Mouse (Mus musculus) common myeloid progenitor, adult 5-6 weeks (primary cell): Measurements from ENCODE around the gene Myl7. TPM values are rescaled to one million over a fixed set of nuclear protein-coding genes. Genes with fewer than 3 reads are reported as not detected.
"Not testable (repeated sequence)": the region's sequence is repeated elsewhere in the genome, so short reads cannot be mapped to it uniquely, and the experiment has no call there.

Experiments used
- ATAC-seq: replicated peaks from 2 replicates; pipeline ENCODE4 v1.8.0; 2016; ENCODE audit warnings: low read depth, mild to moderate bottlenecking, moderate TSS enrichment, inconsistent platforms; ENCODE audit not compliant: poor library complexity, severe bottlenecking
- total RNA-seq: library from RNA; stranded (forward); fragments of 200-1000, 187-1606 nt; gene quantifications from 2 replicates; pipeline ENCODE4 v1.2.3, GENCODE M21; 2017

The Myl7 gene
- not detected in 2 replicates for total RNA-seq

GRCm38 (mm10) chr11:5898531-5898930 is at the start of gene Myl7:
Myl7 (minus strand) TSS chr11:5898782.
- no peak for ATAC-seq

- no peak for ATAC-seq
Measured at GRCm38 (mm10) chr11:5947796-5948195, 49.2 kb upstream of the Myl7 start.

GRCm38 (mm10) chr11:5945096-5945495 is 46.5 kb upstream of the Myl7 start:
- no peak for ATAC-seq

- ATAC-seq: no peak
Measured at GRCm38 (mm10) chr11:5942966-5943365, 44.4 kb upstream of the Myl7 start.

GRCm38 (mm10) chr11:5934531-5934930 is 35.9 kb upstream of the Myl7 start:
- ATAC-seq: not testable (repeated sequence)

GRCm38 (mm10) chr11:5931947-5932346 is 33.4 kb upstream of the Myl7 start:
- not testable (repeated sequence) for ATAC-seq

GRCm38 (mm10) chr11:5930578-5930977 is 32.0 kb upstream of the Myl7 start:
- no peak for ATAC-seq

GRCm38 (mm10) chr11:5926696-5927220 is 28.2 kb upstream of the Myl7 start:
- ATAC-seq: no peak

- ATAC-seq: no peak
Measured at GRCm38 (mm10) chr11:5924699-5925098, 26.1 kb upstream of the Myl7 start.

- ATAC-seq: peak; percentile 60; the same call in 1 of the 2 replicates
Measured at GRCm38 (mm10) chr11:5920323-5920960, 21.9 kb upstream of the Myl7 start.

GRCm38 (mm10) chr11:5919606-5920005 is 21.0 kb upstream of the Myl7 start:
- ATAC-seq: no peak

- ATAC-seq: no peak
Measured at GRCm38 (mm10) chr11:5918111-5918510, 19.5 kb upstream of the Myl7 start.

GRCm38 (mm10) chr11:5916178-5916548 is 17.6 kb upstream of the Myl7 start:
- ATAC-seq: no peak

GRCm38 (mm10) chr11:5915429-5916177 is 17.0 kb upstream of the Myl7 start:
- no peak for ATAC-seq

- no peak for ATAC-seq
Measured at GRCm38 (mm10) chr11:5914940-5915339, 16.4 kb upstream of the Myl7 start.

- ATAC-seq: no peak
Measured at GRCm38 (mm10) chr11:5913936-5914335, 15.4 kb upstream of the Myl7 start.

- no peak for ATAC-seq
Measured at GRCm38 (mm10) chr11:5913256-5913655, 14.7 kb upstream of the Myl7 start.

GRCm38 (mm10) chr11:5912635-5913034 is 14.1 kb upstream of the Myl7 start:
- peak; percentile 96 for ATAC-seq

- ATAC-seq: no peak
Measured at GRCm38 (mm10) chr11:5908642-5909041, 10.1 kb upstream of the Myl7 start.

GRCm38 (mm10) chr11:5907096-5907495 is 8.5 kb upstream of the Myl7 start:
- ATAC-seq: no peak

- ATAC-seq: no peak
Measured at GRCm38 (mm10) chr11:5905778-5906518, 7.4 kb upstream of the Myl7 start.
